Mouse (Mus musculus): Measurements from ENCODE around the gene Elovl7.

Gene Elovl7

GRCm38 (mm10) chr13:108214081-108214484, at the start of gene Elovl7:
Gene Elovl7, plus strand, starts transcription at chr13:108214404.
- DNase-seq (ENCODE audit: low read depth, low spot score): peak; percentile 91

- no peak for DNase-seq (ENCODE audit: low read depth, low spot score)
Observed at GRCm38 (mm10) chr13:108164621-108165020, 49.6 kb upstream of the Elovl7 start.

GRCm38 (mm10) chr13:108170002-108170401, 44.2 kb upstream of the Elovl7 start:
- DNase-seq (ENCODE audit: low read depth, low spot score): peak; percentile 8

GRCm38 (mm10) chr13:108170511-108170910, 43.7 kb upstream of the Elovl7 start:
- DNase-seq (ENCODE audit: low read depth, low spot score): no peak

- DNase-seq (ENCODE audit: low read depth, low spot score): no peak
Observed at GRCm38 (mm10) chr13:108179618-108180017, 34.6 kb upstream of the Elovl7 start.

- DNase-seq (ENCODE audit: low read depth, low spot score): no peak
Observed at GRCm38 (mm10) chr13:108180821-108181220, 33.4 kb upstream of the Elovl7 start.

- no peak for DNase-seq (ENCODE audit: low read depth, low spot score)
Observed at GRCm38 (mm10) chr13:108184743-108185255, 29.4 kb upstream of the Elovl7 start.

GRCm38 (mm10) chr13:108185530-108185929, 28.7 kb upstream of the Elovl7 start:
- no peak for DNase-seq (ENCODE audit: low read depth, low spot score)

GRCm38 (mm10) chr13:108187994-108188393, 26.2 kb upstream of the Elovl7 start:
- DNase-seq (ENCODE audit: low read depth, low spot score): no peak

GRCm38 (mm10) chr13:108191074-108191720, 23.0 kb upstream of the Elovl7 start:
- peak; percentile 77 for DNase-seq (ENCODE audit: low read depth, low spot score)

- no peak for DNase-seq (ENCODE audit: low read depth, low spot score)
Observed at GRCm38 (mm10) chr13:108195474-108195873, 18.7 kb upstream of the Elovl7 start.

- DNase-seq (ENCODE audit: low read depth, low spot score): no peak
Observed at GRCm38 (mm10) chr13:108204857-108205256, 9.3 kb upstream of the Elovl7 start.

- no peak for DNase-seq (ENCODE audit: low read depth, low spot score)
Observed at GRCm38 (mm10) chr13:108207447-108207846, 6.8 kb upstream of the Elovl7 start.

GRCm38 (mm10) chr13:108208090-108208489, 6.1 kb upstream of the Elovl7 start:
- DNase-seq (ENCODE audit: low read depth, low spot score): no peak

- no peak for DNase-seq (ENCODE audit: low read depth, low spot score)
Observed at GRCm38 (mm10) chr13:108210960-108211359, 3.2 kb upstream of the Elovl7 start.

- DNase-seq (ENCODE audit: low read depth, low spot score): no peak
Observed at GRCm38 (mm10) chr13:108212397-108213018, 1.7 kb upstream of the Elovl7 start.

GRCm38 (mm10) chr13:108214485-108215107, 392 bp downstream of the Elovl7 start:
- DNase-seq (ENCODE audit: low read depth, low spot score): no peak

GRCm38 (mm10) chr13:108215231-108215780, 1.1 kb downstream of the Elovl7 start:
- DNase-seq (ENCODE audit: low read depth, low spot score): peak; percentile 29

GRCm38 (mm10) chr13:108219773-108220172, 5.6 kb downstream of the Elovl7 start:
- DNase-seq (ENCODE audit: low read depth, low spot score): no peak

GRCm38 (mm10) chr13:108229191-108229590, 15.0 kb downstream of the Elovl7 start:
- no peak for DNase-seq (ENCODE audit: low read depth, low spot score)

- DNase-seq (ENCODE audit: low read depth, low spot score): no peak
Observed at GRCm38 (mm10) chr13:108229634-108230330, 15.6 kb downstream of the Elovl7 start.

- no peak for DNase-seq (ENCODE audit: low read depth, low spot score)
Observed at GRCm38 (mm10) chr13:108240012-108240411, 25.8 kb downstream of the Elovl7 start.
